Mouse (Mus musculus): ENCODE measurements at regions not wholly inside any gene's neighbourhood (a gene's known extent, or its start where the extent isn't known, plus 50 kb on each side); places are given as distances from the start of the nearest gene placed in this dataset.

GRCm38 (mm10) chr6:24384193-24384888 lies 130.5 kb downstream of the Iqub start:
- Histone ChIP-seq H3K9ac (ENCODE audit: low read depth, low read length) (no peak overlapping the region), H3K4me2 (ENCODE audit: low read depth, low read length) (no peak overlapping the region), H3K4me3 (ENCODE audit: low read depth, low read length) (no peak overlapping the region), H3K4me1 (ENCODE audit: control insufficient read depth, insufficient read depth, low read length) (no peaks in the 10 kb centered on the region), H3K27me3 (replicated peaks; ENCODE audit: control insufficient read depth, insufficient read depth, low read length) (no peaks in the 10 kb centered on the region), H3K9me3 (ENCODE audit: control insufficient read depth, low read length) (no peaks in the 10 kb centered on the region), H3K27ac (replicated peaks; ENCODE audit: low read depth, low read length) (no peak overlapping the region), H3K36me3 (ENCODE audit: control insufficient read depth, insufficient read depth, low read length) (no peaks in the 10 kb centered on the region)
- 81% methylated on average over 11 of the region's 11 CpGs for whole genome bisulfite sequencing
- no peak for ATAC-seq (ENCODE audit: low read depth)
- DNase-seq (ENCODE audit: low spot score), result no peak

GRCm38 (mm10) chr6:24379859-24380258 lies 135.0 kb downstream of the Iqub start:
- no peak for ATAC-seq (ENCODE audit: low read depth)
- no peak overlapping the region for H3K4me2 ChIP-seq (ENCODE audit: low read depth, low read length)
- H3K9ac ChIP-seq (ENCODE audit: low read depth, low read length), result no peak overlapping the region
- H3K9me3 ChIP-seq (ENCODE audit: control insufficient read depth, low read length), result no peaks in the 10 kb centered on the region
- H3K27me3 ChIP-seq (replicated peaks; ENCODE audit: control insufficient read depth, insufficient read depth, low read length), result no peaks in the 10 kb centered on the region
- no peaks in the 10 kb centered on the region for H3K4me1 ChIP-seq (ENCODE audit: control insufficient read depth, insufficient read depth, low read length)
- no peak overlapping the region for H3K4me3 ChIP-seq (ENCODE audit: low read depth, low read length)
- 63% methylated on average over 2 of the region's 2 CpGs for WGBS
- DNase-seq (ENCODE audit: low spot score), result no peak
- H3K27ac ChIP-seq (replicated peaks; ENCODE audit: low read depth, low read length), result no peak overlapping the region
- H3K36me3 ChIP-seq (ENCODE audit: control insufficient read depth, insufficient read depth, low read length), result no peaks in the 10 kb centered on the region

GRCm38 (mm10) chr6:24376728-24377127 lies 138.1 kb downstream of the Iqub start:
- DNase-seq (ENCODE audit: low spot score) (no peak), ATAC-seq (ENCODE audit: low read depth) (no peak)
- Histone ChIP-seq H3K27me3 (replicated peaks; ENCODE audit: control insufficient read depth, insufficient read depth, low read length) (no peaks in the 10 kb centered on the region), H3K9ac (ENCODE audit: low read depth, low read length) (no peak overlapping the region), H3K4me1 (ENCODE audit: control insufficient read depth, insufficient read depth, low read length) (no peaks in the 10 kb centered on the region), H3K36me3 (ENCODE audit: control insufficient read depth, insufficient read depth, low read length) (no peaks in the 10 kb centered on the region), H3K4me3 (ENCODE audit: low read depth, low read length) (no peak overlapping the region), H3K27ac (replicated peaks; ENCODE audit: low read depth, low read length) (no peak overlapping the region), H3K9me3 (ENCODE audit: control insufficient read depth, low read length) (no peaks in the 10 kb centered on the region), H3K4me2 (ENCODE audit: low read depth, low read length) (no peak overlapping the region)
- 56% methylated on average over 4 of the region's 4 CpGs for WGBS

- Histone ChIP-seq H3K27me3 (replicated peaks; ENCODE audit: control insufficient read depth, insufficient read depth, low read length) (no peaks in the 10 kb centered on the region), H3K9me3 (ENCODE audit: control insufficient read depth, low read length) (no peaks in the 10 kb centered on the region), H3K9ac (ENCODE audit: low read depth, low read length) (no peak overlapping the region), H3K4me2 (ENCODE audit: low read depth, low read length) (no peak overlapping the region), H3K4me1 (ENCODE audit: control insufficient read depth, insufficient read depth, low read length) (no peaks in the 10 kb centered on the region), H3K36me3 (ENCODE audit: control insufficient read depth, insufficient read depth, low read length) (no peaks in the 10 kb centered on the region), H3K27ac (replicated peaks; ENCODE audit: low read depth, low read length) (no peak overlapping the region), H3K4me3 (ENCODE audit: low read depth, low read length) (no peak overlapping the region)
- WGBS, result 84% methylated on average over 6 of the region's 6 CpGs
- DNase-seq (ENCODE audit: low spot score), result no peak
- ATAC-seq (ENCODE audit: low read depth), result no peak
Observed at GRCm38 (mm10) chr6:24373161-24373560, 141.7 kb downstream of the Iqub start.

GRCm38 (mm10) chr6:24371680-24372079 lies 143.2 kb downstream of the Iqub start:
- no peaks in the 10 kb centered on the region for H3K27me3 ChIP-seq (replicated peaks; ENCODE audit: control insufficient read depth, insufficient read depth, low read length)
- H3K27ac ChIP-seq (replicated peaks; ENCODE audit: low read depth, low read length), result no peak overlapping the region
- H3K9ac ChIP-seq (ENCODE audit: low read depth, low read length), result no peak overlapping the region
- no peak overlapping the region for H3K4me2 ChIP-seq (ENCODE audit: low read depth, low read length)
- H3K4me1 ChIP-seq (ENCODE audit: control insufficient read depth, insufficient read depth, low read length), result no peaks in the 10 kb centered on the region
- H3K36me3 ChIP-seq (ENCODE audit: control insufficient read depth, insufficient read depth, low read length), result no peaks in the 10 kb centered on the region
- 55% methylated on average over 1 of the region's 1 CpGs for WGBS
- no peaks in the 10 kb centered on the region for H3K9me3 ChIP-seq (ENCODE audit: control insufficient read depth, low read length)
- no peak overlapping the region for H3K4me3 ChIP-seq (ENCODE audit: low read depth, low read length)
- no peak for DNase-seq (ENCODE audit: low spot score)
- ATAC-seq (ENCODE audit: low read depth), result no peak

- peak; percentile 93 for ATAC-seq (ENCODE audit: low read depth)
- DNase-seq (ENCODE audit: low spot score), result peak; percentile 73
- Histone ChIP-seq H3K4me3 (ENCODE audit: low read depth, low read length) (no peak overlapping the region), H3K4me2 (ENCODE audit: low read depth, low read length) (no peak overlapping the region), H3K9me3 (ENCODE audit: control insufficient read depth, low read length) (no peaks in the 10 kb centered on the region), H3K9ac (ENCODE audit: low read depth, low read length) (no peak overlapping the region), H3K4me1 (ENCODE audit: control insufficient read depth, insufficient read depth, low read length) (no peaks in the 10 kb centered on the region), H3K36me3 (ENCODE audit: control insufficient read depth, insufficient read depth, low read length) (no peaks in the 10 kb centered on the region), H3K27ac (replicated peaks; ENCODE audit: low read depth, low read length) (no peak overlapping the region), H3K27me3 (replicated peaks; ENCODE audit: control insufficient read depth, insufficient read depth, low read length) (no peaks in the 10 kb centered on the region)
- WGBS, result 9% methylated on average over 5 of the region's 5 CpGs
Observed at GRCm38 (mm10) chr6:24350882-24351281, 164.0 kb downstream of the Iqub start.

GRCm38 (mm10) chr6:24348481-24349062 lies 166.3 kb downstream of the Iqub start:
- H3K9me3 ChIP-seq (ENCODE audit: control insufficient read depth, low read length), result no peaks in the 10 kb centered on the region
- 58% methylated on average over 8 of the region's 8 CpGs for WGBS
- ATAC-seq (ENCODE audit: low read depth) (no peak), DNase-seq (ENCODE audit: low spot score) (no peak)
- H3K9ac ChIP-seq (ENCODE audit: low read depth, low read length), result no peak overlapping the region
- H3K4me3 ChIP-seq (ENCODE audit: low read depth, low read length), result no peak overlapping the region
- no peaks in the 10 kb centered on the region for H3K4me1 ChIP-seq (ENCODE audit: control insufficient read depth, insufficient read depth, low read length)
- peak overlapping the region; percentile 30 for H3K4me2 ChIP-seq (ENCODE audit: low read depth, low read length)
- H3K27ac ChIP-seq (replicated peaks; ENCODE audit: low read depth, low read length), result no peak overlapping the region
- H3K36me3 ChIP-seq (ENCODE audit: control insufficient read depth, insufficient read depth, low read length), result no peaks in the 10 kb centered on the region
- no peaks in the 10 kb centered on the region for H3K27me3 ChIP-seq (replicated peaks; ENCODE audit: control insufficient read depth, insufficient read depth, low read length)

- peak overlapping the region; percentile 30 for H3K4me2 ChIP-seq (ENCODE audit: low read depth, low read length)
- H3K4me3 ChIP-seq (ENCODE audit: low read depth, low read length), result no peak overlapping the region
- H3K27ac ChIP-seq (replicated peaks; ENCODE audit: low read depth, low read length), result no peak overlapping the region
- H3K27me3 ChIP-seq (replicated peaks; ENCODE audit: control insufficient read depth, insufficient read depth, low read length), result no peaks in the 10 kb centered on the region
- H3K9ac ChIP-seq (ENCODE audit: low read depth, low read length), result no peak overlapping the region
- no peaks in the 10 kb centered on the region for H3K36me3 ChIP-seq (ENCODE audit: control insufficient read depth, insufficient read depth, low read length)
- H3K9me3 ChIP-seq (ENCODE audit: control insufficient read depth, low read length), result no peaks in the 10 kb centered on the region
- DNase-seq (ENCODE audit: low spot score) (peak; percentile 63), ATAC-seq (ENCODE audit: low read depth) (peak; percentile 69; the same call in 1 of the 2 replicates)
- WGBS, result 38% methylated on average over 13 of the region's 13 CpGs
- no peaks in the 10 kb centered on the region for H3K4me1 ChIP-seq (ENCODE audit: control insufficient read depth, insufficient read depth, low read length)
Observed at GRCm38 (mm10) chr6:24347745-24348480, 167.0 kb downstream of the Iqub start.

Measured in embryonic facial prominence, embryonic 14.5 days (tissue).